Mouse (Mus musculus) midbrain, postnatal 0 days (tissue): ENCODE measurements around the gene Sp110. TPM values are rescaled to one million over a fixed set of nuclear protein-coding genes. Genes with fewer than 3 reads are reported as not detected.

Experiments used
- polyA plus RNA-seq: library from polyadenylated mRNA; unstranded; fragments of >200 nt; fragmentation: Nextera tagmentation; extraction: Ambion mirVana; gene quantifications from 2 replicates; pipeline ENCODE4 v1.2.1, GENCODE M21; 2015
- total RNA-seq: library from RNA; depleted of rRNA; stranded (reverse); fragments of >200 nt; gene quantifications from 2 replicates; pipeline ENCODE4 v1.2.3, GENCODE M21; 2014; rRNA removed

Sp110 gene
- total and polyA plus RNA-seq, 2 experiments from 2014 or later, result 0.89 to 1.0 TPM

Other genes with a start within 250 kb of the Sp110 start
- not detected in 2 replicates for gene G530012D18Rik, start 23.1 kb downstream of the Sp110 start, total RNA-seq
- gene G530012D18Rik, start 23.1 kb downstream of the Sp110 start, polyA plus RNA-seq, result not detected in 2 replicates
- 0.49 and 0.61 TPM in 2 replicates for gene Sp140, start 1.6 kb upstream of the Sp110 start, total RNA-seq
- 0.38 and 0.49 TPM in 2 replicates for gene Sp140, start 1.6 kb upstream of the Sp110 start, polyA plus RNA-seq
- gene Sp100, start 51.2 kb upstream of the Sp110 start, total RNA-seq, result 2.2 TPM in 1 of 2 replicates, not detected in the other
- 0.87 and 1.1 TPM in 2 replicates for gene Sp100, start 51.2 kb upstream of the Sp110 start, polyA plus RNA-seq
- 0.76 and 1.0 TPM in 2 replicates for gene A630001G21Rik, start 179.8 kb upstream of the Sp110 start, total RNA-seq
- 0.31 and 0.56 TPM in 2 replicates for gene A630001G21Rik, start 179.8 kb upstream of the Sp110 start, polyA plus RNA-seq
- 167 and 185 TPM in 2 replicates for gene Cab39, start 194.6 kb upstream of the Sp110 start, total RNA-seq
- gene Cab39, start 194.6 kb upstream of the Sp110 start, polyA plus RNA-seq, result 40.3 and 45.9 TPM in 2 replicates